Mouse (Mus musculus) liver, postnatal 0 days (tissue): ENCODE measurements at regions not wholly inside any gene's neighbourhood (a gene's known extent, or its start where the extent isn't known, plus 50 kb on each side); places are given as distances from the start of the nearest gene placed in this dataset.
A peak's percentile ranks its signal among the peaks of the same experiment; 100 is the strongest.

Experiments used
- ATAC-seq: fragments of 200-750 bp; cut with Nextera tagmentation; 2 replicates; pipeline ENCODE4 v1.8.0; 2017; ENCODE audit warnings: mild to moderate bottlenecking, moderate library complexity
- DNase-seq: peaks from one replicate; pipeline ENCODE4 v3.0.0-alpha.2; 2016
- H3K27ac ChIP-seq: fragments of 300-500 bp; sonication (generic); 2 replicates; pipeline ENCODE4 v1.5.1; 2014; ENCODE audit warnings: antibody characterized with exemption, moderate library complexity, mild to moderate bottlenecking, low read depth
- H3K27me3 ChIP-seq: fragments of 300-500 bp; sonication (generic); 2 replicates; pipeline ENCODE4 v1.6.1; 2014; ENCODE audit warnings: low read length, control low read depth, mixed read lengths; ENCODE audit not compliant: insufficient read depth
- H3K36me3 ChIP-seq: fragments of 300-500 bp; sonication (generic); replicated peaks from 2 replicates; pipeline ENCODE4 v1.6.1; 2014; ENCODE audit warnings: mild to moderate bottlenecking, control low read depth, low read length, moderate library complexity, mixed read lengths; ENCODE audit not compliant: insufficient read depth
- H3K4me1 ChIP-seq: fragments of 300-500 bp; sonication (generic); 2 replicates; pipeline ENCODE4 v1.6.1; 2014; ENCODE audit warnings: antibody characterized with exemption, mild to moderate bottlenecking, control low read depth; ENCODE audit not compliant: insufficient read depth
- H3K4me2 ChIP-seq: fragments of 300-500 bp; sonication (generic); 2 replicates; pipeline ENCODE4 v1.6.1; 2014; ENCODE audit warnings: low read depth, mild to moderate bottlenecking, low read length, moderate library complexity, mixed read lengths
- H3K4me3 ChIP-seq: fragments of 300-500 bp; sonication (generic); 2 replicates; pipeline ENCODE4 v1.5.1; 2014; ENCODE audit warnings: low read depth, low read length
- H3K9ac ChIP-seq: fragments of 300-500 bp; sonication (generic); replicated peaks from 2 replicates; pipeline ENCODE4 v1.6.1; 2014; ENCODE audit warnings: mild to moderate bottlenecking, moderate library complexity
- H3K9me3 ChIP-seq: fragments of 300-500 bp; sonication (generic); 2 replicates; pipeline ENCODE4 v1.6.1; 2016; ENCODE audit warnings: mild to moderate bottlenecking, control low read depth, low read length, mixed read lengths
- CTCF ChIP-seq: sonication (generic); IDR thresholded peaks from 2 replicates; pipeline ENCODE4 v1.5.1; 2016; ENCODE audit warnings: antibody characterized with exemption, low read depth
- EP300 ChIP-seq: IDR thresholded peaks from 2 replicates; pipeline ENCODE4 v1.6.1; 2016; ENCODE audit warnings: antibody characterized with exemption, low read depth, mild to moderate bottlenecking
- WGBS: fragments of 180-500 bp; shearing (Covaris S2); extraction: QIAGEN DNeasy Blood & Tissue Kit; methylation state at CpG from one replicate; pipeline ENCODE4 v1.1.7; 2014; ENCODE audit not compliant: insufficient replicate concordance; 5-methylcytosine and 5-hydroxymethylcytosine counted together

GRCm38 (mm10) chr1:82032410-82032809 is 200.5 kb upstream of the Gm9747 start:
- no peak overlapping the region for H3K4me2 ChIP-seq
- peak; percentile 80 for ATAC-seq
- no peaks in the 10 kb centered on the region for H3K27me3 ChIP-seq
- H3K36me3 ChIP-seq = no peaks in the 10 kb centered on the region
- no peak for DNase-seq
- peak overlapping the region; percentile 89 for H3K27ac ChIP-seq
- no peak overlapping the region for H3K4me3 ChIP-seq
- H3K4me1 ChIP-seq = no peaks in the 10 kb centered on the region
- WGBS = 64% methylated on average over 1 of the region's 1 CpGs
- no peaks in the 10 kb centered on the region for H3K9me3 ChIP-seq
- TF ChIP-seq EP300 (peak; percentile 43; the same call in 1 of the 2 replicates), CTCF (no peak)
- no peak overlapping the region for H3K9ac ChIP-seq

- Histone ChIP-seq H3K36me3 (no peaks in the 10 kb centered on the region), H3K9me3 (no peaks in the 10 kb centered on the region), H3K9ac (no peak overlapping the region), H3K27me3 (no peaks in the 10 kb centered on the region), H3K4me1 (no peaks in the 10 kb centered on the region), H3K27ac (no peak overlapping the region), H3K4me3 (no peak overlapping the region), H3K4me2 (no peak overlapping the region)
- TF ChIP-seq CTCF (no peak), EP300 (no peak)
- WGBS = 70% methylated on average over 4 of the region's 4 CpGs
- DNase-seq (no peak), ATAC-seq (no peak)
These were observed 194.7 kb upstream of the Gm9747 start for GRCm38 (mm10) chr1:82038171-82038570.

- no peak for ATAC-seq
- 83% methylated on average over 1 of the region's 1 CpGs for WGBS
These were observed 194.2 kb upstream of the Gm9747 start for GRCm38 (mm10) chr1:82038698-82039097.

GRCm38 (mm10) chr1:82041286-82042050 is 191.4 kb upstream of the Gm9747 start:
- Histone ChIP-seq H3K27me3 (no peaks in the 10 kb centered on the region), H3K36me3 (no peaks in the 10 kb centered on the region), H3K4me3 (no peak overlapping the region), H3K27ac (no peak overlapping the region), H3K4me1 (no peaks in the 10 kb centered on the region), H3K9me3 (no peaks in the 10 kb centered on the region), H3K9ac (no peak overlapping the region), H3K4me2 (no peak overlapping the region)
- DNase-seq (no peak), ATAC-seq (no peak)
- 51% methylated on average over 3 of the region's 3 CpGs for WGBS
- TF ChIP-seq CTCF (no peak), EP300 (no peak)

More at GRCm38 (mm10) chr1:82038698-82039097, 194.2 kb upstream of the Gm9747 start:
- Histone ChIP-seq H3K4me1 (no peaks in the 10 kb centered on the region), H3K36me3 (no peaks in the 10 kb centered on the region), H3K27ac (no peak overlapping the region), H3K4me2 (no peak overlapping the region), H3K9ac (no peak overlapping the region), H3K9me3 (no peaks in the 10 kb centered on the region), H3K4me3 (no peak overlapping the region), H3K27me3 (no peaks in the 10 kb centered on the region)
- no peak for DNase-seq
- TF ChIP-seq CTCF (no peak), EP300 (no peak)

- no peak for DNase-seq
- H3K9me3 ChIP-seq = no peaks in the 10 kb centered on the region
- 57% methylated on average over 2 of the region's 2 CpGs for WGBS
- H3K36me3 ChIP-seq = no peaks in the 10 kb centered on the region
- H3K9ac ChIP-seq = no peak overlapping the region
- no peaks in the 10 kb centered on the region for H3K4me1 ChIP-seq
- no peak for ATAC-seq
- no peak overlapping the region for H3K4me3 ChIP-seq
- no peaks in the 10 kb centered on the region for H3K27me3 ChIP-seq
- H3K4me2 ChIP-seq = no peak overlapping the region
- TF ChIP-seq EP300 (no peak), CTCF (no peak)
- no peak overlapping the region for H3K27ac ChIP-seq
These were observed 190.9 kb upstream of the Gm9747 start for GRCm38 (mm10) chr1:82042051-82042432.

- Histone ChIP-seq H3K27ac (no peak overlapping the region), H3K27me3 (no peaks in the 10 kb centered on the region), H3K36me3 (no peaks in the 10 kb centered on the region), H3K4me2 (no peak overlapping the region), H3K4me3 (no peak overlapping the region), H3K4me1 (no peaks in the 10 kb centered on the region), H3K9ac (no peak overlapping the region), H3K9me3 (no peaks in the 10 kb centered on the region)
- 47% methylated on average over 3 of the region's 3 CpGs for WGBS
- no peak for TF ChIP-seq EP300
- TF ChIP-seq CTCF = no peak
- DNase-seq (no peak), ATAC-seq (no peak)
These were observed 190.4 kb upstream of the Gm9747 start for GRCm38 (mm10) chr1:82042527-82042926.
